Mouse (Mus musculus): ENCODE measurements around the gene Tbc1d10a. TPM values are rescaled to one million over a fixed set of nuclear protein-coding genes. Genes with fewer than 3 reads are reported as not detected.
A peak's percentile ranks its signal among the peaks of the same experiment; 100 is the strongest.

The Tbc1d10a gene
- polyA plus RNA-seq, 1 experiment = 0.63 TPM

DNA sequence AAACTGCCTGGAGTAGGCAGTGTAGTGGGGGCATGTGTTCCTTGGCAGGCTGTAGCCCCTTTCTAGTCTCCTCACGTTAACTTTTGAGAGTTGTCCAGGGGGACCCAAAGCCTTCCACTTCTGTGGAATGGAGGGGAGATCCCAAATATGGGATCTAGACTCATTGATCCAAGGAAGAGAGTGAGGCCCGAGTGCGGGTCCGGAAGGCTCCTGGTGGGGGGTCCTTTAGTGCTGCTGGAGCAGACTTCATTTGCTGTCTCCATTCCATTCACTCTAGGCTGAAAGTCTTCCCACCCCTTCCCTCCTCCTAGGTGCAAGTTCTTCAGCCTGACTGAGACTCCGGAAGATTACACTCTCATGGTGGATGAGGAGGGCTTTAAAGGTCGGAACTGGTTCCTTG is 32.0 kb downstream of the Tbc1d10a start:
- Histone ChIP-seq H3K27me3 (ENCODE audit: control insufficient read depth) (peaks cover 23% of the 10 kb centered on the region), H3K4me3 (replicated peaks) (peak overlapping the region; percentile 73), H3K4me1 (ENCODE audit: control insufficient read depth) (peaks cover 69% of the 10 kb centered on the region), H3K9me3 (ENCODE audit: control insufficient read depth, low read length) (no peaks in the 10 kb centered on the region), H3K36me3 (ENCODE audit: control insufficient read depth) (peaks cover 32% of the 10 kb centered on the region)
- no peak for TF ChIP-seq TAL1 (IDR thresholded peaks at IDR 0.05; ENCODE audit: low read length)
- no peak for TF ChIP-seq GATA1 (IDR thresholded peaks at IDR 0.05; ENCODE audit: low read length)

DNA sequence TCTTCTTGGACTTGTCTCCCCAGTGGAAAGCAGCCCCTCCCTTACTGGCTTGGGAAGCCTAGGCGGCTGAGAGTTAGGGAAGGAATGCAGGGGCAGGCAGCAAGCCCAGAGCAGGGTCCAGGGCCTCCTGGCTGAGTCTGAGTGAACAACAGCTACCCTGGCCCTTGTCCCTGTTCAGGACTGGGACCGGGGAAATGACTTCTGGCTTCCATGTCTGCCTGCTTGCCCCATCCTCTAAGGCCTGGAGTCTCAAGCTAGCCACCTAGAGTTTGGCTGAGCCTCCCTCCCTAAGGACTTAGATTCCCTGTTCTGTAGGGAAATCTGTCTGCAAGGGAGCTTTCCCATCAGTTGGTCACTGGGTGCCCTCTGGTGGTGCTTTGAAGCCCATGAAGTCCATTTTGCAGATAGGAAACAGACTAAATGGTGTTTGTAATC is 32.7 kb downstream of the Tbc1d10a start:
- Histone ChIP-seq H3K4me1 (ENCODE audit: control insufficient read depth) (peaks cover 75% of the 10 kb centered on the region), H3K9me3 (ENCODE audit: control insufficient read depth, low read length) (no peaks in the 10 kb centered on the region), H3K27me3 (ENCODE audit: control insufficient read depth) (peaks cover 23% of the 10 kb centered on the region), H3K36me3 (ENCODE audit: control insufficient read depth) (peaks cover 25% of the 10 kb centered on the region), H3K4me3 (replicated peaks) (no peak overlapping the region)
- TF ChIP-seq GATA1 (IDR thresholded peaks at IDR 0.05; ENCODE audit: low read length) (no peak), TAL1 (IDR thresholded peaks at IDR 0.05; ENCODE audit: low read length) (no peak)

DNA sequence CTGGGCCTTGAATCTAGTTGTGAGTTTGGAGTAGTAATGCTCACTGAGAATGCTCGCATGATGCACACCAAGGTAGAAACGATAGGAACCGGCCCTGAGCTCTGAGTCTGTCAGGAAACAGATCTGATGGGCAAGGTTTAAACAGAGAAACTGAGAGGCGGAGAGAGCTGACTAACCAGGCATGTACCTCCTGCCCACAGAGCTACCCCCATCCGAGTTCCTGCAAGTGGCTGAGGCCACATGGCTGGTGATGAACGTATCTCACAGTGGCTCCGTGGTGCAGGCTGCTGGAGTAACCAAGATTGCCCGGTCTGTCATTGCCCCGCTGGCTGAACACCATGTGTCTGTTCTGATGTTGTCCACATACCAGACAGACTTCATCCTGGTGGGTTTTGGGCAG is 33.3 kb downstream of the Tbc1d10a start:
- TF ChIP-seq TAL1 (IDR thresholded peaks at IDR 0.05; ENCODE audit: low read length) (no peak), GATA1 (IDR thresholded peaks at IDR 0.05; ENCODE audit: low read length) (no peak)
- H3K9me3 ChIP-seq (ENCODE audit: control insufficient read depth, low read length) = no peaks in the 10 kb centered on the region
- no peak overlapping the region for H3K4me3 ChIP-seq (replicated peaks)
- H3K36me3 ChIP-seq (ENCODE audit: control insufficient read depth) = peaks cover 22% of the 10 kb centered on the region
- peaks cover 81% of the 10 kb centered on the region for H3K4me1 ChIP-seq (ENCODE audit: control insufficient read depth)
- H3K27me3 ChIP-seq (ENCODE audit: control insufficient read depth) = peaks cover 23% of the 10 kb centered on the region

DNA sequence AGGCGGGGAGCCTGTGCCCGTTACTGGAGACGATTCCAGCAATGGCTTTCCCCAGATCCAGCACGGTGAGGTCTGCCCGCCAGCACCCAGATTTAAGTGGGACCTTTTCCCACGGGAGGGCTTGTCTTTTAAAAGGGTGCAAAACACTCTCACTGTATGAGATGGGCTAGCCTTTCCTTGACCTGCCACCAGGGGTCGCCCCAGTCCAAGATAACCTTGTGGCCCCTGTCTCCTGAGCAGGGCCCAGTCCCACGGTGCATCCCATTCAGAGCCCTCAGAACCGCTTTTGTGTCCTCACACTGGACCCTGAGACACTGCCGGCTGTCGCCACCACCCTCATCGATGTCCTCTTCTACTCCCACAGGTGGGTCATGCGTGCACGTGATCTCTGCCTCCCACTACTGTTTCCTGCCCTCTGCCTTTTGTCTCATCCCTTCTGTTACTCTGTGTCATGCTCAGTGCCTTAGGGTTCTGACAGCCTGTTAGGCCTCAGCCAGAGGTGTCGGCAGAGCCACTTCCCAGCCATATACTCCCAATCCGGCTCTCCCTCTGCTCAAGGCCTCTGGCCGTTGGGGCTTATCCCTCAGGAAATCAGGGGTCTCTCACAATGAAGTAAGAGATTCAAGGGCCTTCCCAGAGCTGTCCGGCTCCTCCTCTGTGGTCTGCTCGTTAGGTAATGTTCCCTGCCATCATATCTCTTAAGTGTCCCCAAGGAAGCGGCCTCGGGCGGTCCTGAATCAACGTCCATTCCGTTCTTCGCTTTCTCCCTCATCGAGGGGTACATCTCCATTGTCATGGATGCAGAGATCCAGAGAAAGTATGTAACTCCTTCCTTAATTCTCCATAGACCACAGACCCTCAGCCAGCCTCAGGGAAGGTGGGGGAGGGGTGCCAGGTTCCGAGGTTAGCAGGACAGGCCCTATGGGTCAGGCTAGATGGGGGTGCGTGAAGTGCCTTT is 34.1 kb downstream of the Tbc1d10a start:
- H3K4me1 ChIP-seq (ENCODE audit: control insufficient read depth) = peaks cover 89% of the 10 kb centered on the region
- H3K36me3 ChIP-seq (ENCODE audit: control insufficient read depth) = peaks cover 24% of the 10 kb centered on the region
- TF ChIP-seq TAL1 (IDR thresholded peaks at IDR 0.05; ENCODE audit: low read length) = no peak
- TF ChIP-seq GATA1 (IDR thresholded peaks at IDR 0.05; ENCODE audit: low read length) = no peak
- H3K27me3 ChIP-seq (ENCODE audit: control insufficient read depth) = peaks cover 23% of the 10 kb centered on the region
- no peak overlapping the region for H3K4me3 ChIP-seq (replicated peaks)
- H3K9me3 ChIP-seq (ENCODE audit: control insufficient read depth, low read length) = no peaks in the 10 kb centered on the region

DNA sequence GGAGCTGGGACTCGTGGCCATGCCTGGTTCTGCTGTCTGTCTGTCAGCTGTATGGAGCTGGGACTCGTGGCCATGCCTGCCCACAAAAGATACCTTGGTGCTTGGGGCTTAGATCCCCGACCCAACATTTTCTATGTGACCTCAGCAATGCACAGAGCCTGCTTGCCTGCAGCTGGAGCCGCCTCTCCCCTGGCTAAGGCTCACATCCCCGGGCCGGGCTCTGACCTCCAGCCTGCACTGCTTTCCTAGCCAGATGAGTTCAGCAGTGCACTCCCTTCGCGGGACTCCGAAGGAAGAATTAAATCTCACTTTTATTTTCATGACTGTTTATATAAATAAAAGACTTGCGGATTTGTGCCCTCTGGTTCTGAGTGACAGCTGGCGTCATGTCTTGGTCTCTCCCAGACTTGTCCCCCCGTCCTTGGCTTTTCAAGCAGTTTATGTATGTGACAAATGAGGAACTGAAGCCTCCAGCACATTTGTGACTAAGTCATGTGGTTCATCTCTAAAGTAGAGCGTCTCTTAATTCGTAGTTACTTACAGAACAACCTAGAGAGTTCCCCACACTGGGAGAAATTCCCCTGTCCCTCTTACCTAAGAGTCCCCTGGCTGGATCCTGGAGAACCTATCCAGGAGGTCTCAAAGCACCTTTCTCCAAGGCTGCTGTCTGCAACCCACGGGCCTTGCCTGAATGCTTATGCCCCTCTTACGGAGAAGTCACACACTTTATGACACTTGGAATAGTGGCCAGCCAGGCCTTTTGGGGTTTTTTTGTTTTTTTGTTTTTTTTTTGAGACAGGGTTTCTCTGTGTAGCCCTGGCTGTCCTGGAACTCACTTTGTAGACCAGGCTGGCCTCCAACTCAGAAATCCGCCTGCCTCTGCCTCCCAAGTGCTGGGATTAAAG is 35.7 kb downstream of the Tbc1d10a start:
- Histone ChIP-seq H3K36me3 (ENCODE audit: control insufficient read depth) (peaks cover 20% of the 10 kb centered on the region), H3K27me3 (ENCODE audit: control insufficient read depth) (peaks cover 23% of the 10 kb centered on the region), H3K4me1 (ENCODE audit: control insufficient read depth) (peaks cover 98% of the 10 kb centered on the region), H3K9me3 (ENCODE audit: control insufficient read depth, low read length) (no peaks in the 10 kb centered on the region), H3K4me3 (replicated peaks) (no peak overlapping the region)
- TF ChIP-seq TAL1 (IDR thresholded peaks at IDR 0.05; ENCODE audit: low read length) = no peak
- no peak for TF ChIP-seq GATA1 (IDR thresholded peaks at IDR 0.05; ENCODE audit: low read length)

DNA sequence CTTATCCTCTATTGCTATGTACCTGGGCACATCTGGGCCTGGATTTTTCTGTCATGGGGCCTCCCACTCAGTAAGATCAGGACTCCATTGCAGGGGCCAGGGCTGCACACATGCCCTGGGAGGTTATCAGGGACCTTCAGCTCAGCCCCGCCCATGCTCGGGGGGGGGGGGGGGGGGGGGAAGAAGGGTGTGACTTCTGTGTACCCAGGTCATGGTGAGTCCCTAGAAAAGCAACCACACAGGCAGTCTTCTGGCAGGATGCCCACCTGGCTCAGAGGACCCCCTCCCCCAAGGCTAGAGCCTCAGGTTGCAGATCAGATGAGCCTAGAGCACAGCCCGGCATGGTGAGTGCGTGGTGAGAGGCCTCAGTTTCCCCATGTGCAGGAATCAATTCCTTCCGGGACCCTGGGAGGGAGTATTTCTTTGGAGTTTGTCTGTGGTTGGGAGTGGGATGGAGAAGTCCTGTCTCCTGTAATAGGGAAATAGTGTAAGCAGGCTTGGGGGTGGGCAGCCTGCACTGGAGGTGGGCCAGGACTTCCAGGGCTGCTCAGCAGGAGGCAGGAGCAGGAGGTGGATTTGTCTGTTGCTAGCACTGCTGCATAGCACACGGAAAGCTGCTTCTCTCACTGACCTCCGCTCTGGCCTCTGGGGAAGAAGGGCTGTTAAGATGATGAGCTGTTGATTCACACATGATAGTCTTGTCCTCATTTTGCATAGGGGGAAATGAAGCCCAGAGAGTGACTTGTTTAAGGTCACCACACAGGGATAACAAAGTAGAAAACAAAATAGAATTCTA is 37.0 kb downstream of the Tbc1d10a start:
- Histone ChIP-seq H3K36me3 (ENCODE audit: control insufficient read depth) (peaks cover 33% of the 10 kb centered on the region), H3K27me3 (ENCODE audit: control insufficient read depth) (peaks cover 17% of the 10 kb centered on the region), H3K9me3 (ENCODE audit: control insufficient read depth, low read length) (no peaks in the 10 kb centered on the region), H3K4me1 (ENCODE audit: control insufficient read depth) (peaks cover 97% of the 10 kb centered on the region), H3K4me3 (replicated peaks) (peak overlapping the region; percentile 72)
- TF ChIP-seq GATA1 (IDR thresholded peaks at IDR 0.05; ENCODE audit: low read length) (0 out of 2 replicates have a peak, but pooled peaks have one; percentile 29), TAL1 (IDR thresholded peaks at IDR 0.05; ENCODE audit: low read length) (peak; percentile 37; the same call in 1 of the 3 replicates)

DNA sequence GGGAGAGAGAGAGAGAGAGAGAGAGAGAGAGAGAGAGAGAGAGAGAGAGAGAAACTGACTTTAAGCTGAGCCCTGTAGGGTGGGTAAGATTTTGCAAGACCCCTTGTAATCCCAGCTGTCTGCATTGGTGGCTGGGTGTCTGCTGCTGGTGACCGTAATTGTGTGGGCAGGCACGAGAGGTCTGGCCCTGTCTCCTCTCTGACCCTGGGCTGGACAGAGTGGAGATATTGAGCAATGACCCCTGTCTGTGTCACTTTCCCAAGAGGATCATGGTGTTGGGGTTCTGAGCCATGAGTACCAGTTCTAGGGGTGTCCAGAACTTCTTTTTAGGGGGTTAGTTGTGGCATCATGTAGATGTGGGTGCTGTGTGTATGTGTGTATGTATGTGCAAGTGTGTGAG is 37.6 kb downstream of the Tbc1d10a start:
- peaks cover 39% of the 10 kb centered on the region for H3K36me3 ChIP-seq (ENCODE audit: control insufficient read depth)
- peaks cover 97% of the 10 kb centered on the region for H3K4me1 ChIP-seq (ENCODE audit: control insufficient read depth)
- no peaks in the 10 kb centered on the region for H3K9me3 ChIP-seq (ENCODE audit: control insufficient read depth, low read length)
- peaks cover 11% of the 10 kb centered on the region for H3K27me3 ChIP-seq (ENCODE audit: control insufficient read depth)
- peak overlapping the region; percentile 72 for H3K4me3 ChIP-seq (replicated peaks)
- no peak for TF ChIP-seq TAL1 (IDR thresholded peaks at IDR 0.05; ENCODE audit: low read length)
- TF ChIP-seq GATA1 (IDR thresholded peaks at IDR 0.05; ENCODE audit: low read length) = no peak

DNA sequence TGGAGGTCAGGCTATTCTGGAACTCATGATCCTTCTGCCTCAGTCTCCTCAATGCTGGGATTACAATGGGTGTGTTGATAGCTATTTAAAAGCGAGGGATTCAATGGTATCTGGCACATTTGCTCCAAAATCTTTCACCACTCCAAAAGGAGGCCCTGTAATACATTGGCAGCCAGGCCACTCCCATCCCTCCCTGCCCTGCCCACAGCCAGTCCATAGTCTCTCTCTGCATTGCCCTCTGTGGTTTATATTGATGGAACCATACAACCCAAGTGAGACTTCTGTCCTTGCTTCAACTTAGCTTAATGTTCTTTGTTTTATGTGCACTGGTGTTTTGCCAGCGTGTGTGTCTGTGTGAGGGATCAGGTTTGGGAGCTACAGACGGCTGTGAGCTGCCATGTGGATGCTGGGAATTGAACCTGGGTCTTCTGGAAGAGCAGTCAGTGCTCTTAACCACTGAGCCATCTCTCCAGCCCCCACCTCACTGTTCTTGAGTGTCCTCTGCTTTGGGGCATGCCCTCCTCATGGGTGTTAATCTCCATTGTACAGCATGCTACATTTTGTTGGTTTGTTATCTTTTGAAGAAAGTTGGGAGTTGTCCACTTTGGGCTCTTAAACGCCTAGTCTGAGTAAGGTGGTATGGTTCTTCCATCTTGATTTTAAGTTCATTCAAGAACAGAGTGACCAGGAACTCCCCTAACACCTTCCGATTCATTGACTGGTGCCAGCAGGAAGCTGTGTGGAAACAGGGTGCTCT is 40.2 kb downstream of the Tbc1d10a start:
- Histone ChIP-seq H3K4me1 (ENCODE audit: control insufficient read depth) (peaks cover 93% of the 10 kb centered on the region), H3K4me3 (replicated peaks) (peak overlapping the region; percentile 50), H3K27me3 (ENCODE audit: control insufficient read depth) (no peaks in the 10 kb centered on the region), H3K36me3 (ENCODE audit: control insufficient read depth) (peaks cover 61% of the 10 kb centered on the region), H3K9me3 (ENCODE audit: control insufficient read depth, low read length) (no peaks in the 10 kb centered on the region)
- no peak for TF ChIP-seq TAL1 (IDR thresholded peaks at IDR 0.05; ENCODE audit: low read length)
- no peak for TF ChIP-seq GATA1 (IDR thresholded peaks at IDR 0.05; ENCODE audit: low read length)

Data from erythroblast, embryonic 14.5 days (primary cell).